Mouse (Mus musculus) myocyte (in vitro differentiated cells): Measurements from ENCODE around the gene Bcl2l11.

Experiments
- CEBPB ChIP-seq: IDR thresholded peaks from 2 replicates; pipeline ENCODE4 v1.6.1; 2011; ENCODE audit warnings: mild to moderate bottlenecking, moderate library complexity; ENCODE audit not compliant: poor library complexity, insufficient read depth, severe bottlenecking
- E2F4 ChIP-seq: IDR thresholded peaks from one replicate; pipeline ENCODE4 v1.6.1; 2011; ENCODE audit warnings: mild to moderate bottlenecking, control low read depth, moderate library complexity; ENCODE audit not compliant: insufficient read depth
- MAX ChIP-seq: IDR thresholded peaks from one replicate; pipeline ENCODE4 v1.6.1; 2011; ENCODE audit warnings: low read depth, mild to moderate bottlenecking, control low read depth
- MYOD1 ChIP-seq, 3 experiments: IDR thresholded peaks; one replicate each; pipeline ENCODE4 v1.6.1; 2011; ENCODE audit warnings: control low read depth in 2 of 3, low read depth in 2 of 3, mild to moderate bottlenecking in 2 of 3, moderate library complexity in 1 of 3; ENCODE audit not compliant: insufficient read length in 2 of 3, control insufficient read depth in 1 of 3
- MYOG ChIP-seq, 3 experiments: IDR thresholded peaks; one replicate each; pipeline ENCODE4 v1.6.1; 2011; ENCODE audit warnings: control low read depth in 2 of 3, low read depth in 2 of 3, mild to moderate bottlenecking in 2 of 3; ENCODE audit not compliant: insufficient read length in 2 of 3, control insufficient read depth in 1 of 3, insufficient read depth in 1 of 3
- POLR2A ChIP-seq: IDR thresholded peaks from one replicate; pipeline ENCODE4 v1.6.1; 2011; ENCODE audit warnings: low read depth, mild to moderate bottlenecking, control low read depth, moderate library complexity; ENCODE audit not compliant: insufficient read length
- POLR2AphosphoS2 ChIP-seq: IDR thresholded peaks from one replicate; pipeline ENCODE4 v1.6.1; 2011; ENCODE audit warnings: low read depth, control low read depth; ENCODE audit not compliant: insufficient read length
- REST ChIP-seq: IDR thresholded peaks from one replicate; pipeline ENCODE4 v1.6.1; 2011; ENCODE audit warnings: mild to moderate bottlenecking, control low read depth, moderate library complexity; ENCODE audit not compliant: insufficient read depth, insufficient read length
- TCF12 ChIP-seq: IDR thresholded peaks from one replicate; pipeline ENCODE4 v1.6.1; 2011; ENCODE audit warnings: mild to moderate bottlenecking, control low read depth; ENCODE audit not compliant: poor library complexity, insufficient read depth, severe bottlenecking
- TCF3 ChIP-seq: IDR thresholded peaks from one replicate; pipeline ENCODE4 v1.6.1; 2011; ENCODE audit warnings: low read depth, control low read depth; ENCODE audit not compliant: insufficient read length
- USF1 ChIP-seq: IDR thresholded peaks from one replicate; pipeline ENCODE4 v1.6.1; 2011; ENCODE audit warnings: low read depth, mild to moderate bottlenecking, control low read depth, moderate library complexity

DNA sequence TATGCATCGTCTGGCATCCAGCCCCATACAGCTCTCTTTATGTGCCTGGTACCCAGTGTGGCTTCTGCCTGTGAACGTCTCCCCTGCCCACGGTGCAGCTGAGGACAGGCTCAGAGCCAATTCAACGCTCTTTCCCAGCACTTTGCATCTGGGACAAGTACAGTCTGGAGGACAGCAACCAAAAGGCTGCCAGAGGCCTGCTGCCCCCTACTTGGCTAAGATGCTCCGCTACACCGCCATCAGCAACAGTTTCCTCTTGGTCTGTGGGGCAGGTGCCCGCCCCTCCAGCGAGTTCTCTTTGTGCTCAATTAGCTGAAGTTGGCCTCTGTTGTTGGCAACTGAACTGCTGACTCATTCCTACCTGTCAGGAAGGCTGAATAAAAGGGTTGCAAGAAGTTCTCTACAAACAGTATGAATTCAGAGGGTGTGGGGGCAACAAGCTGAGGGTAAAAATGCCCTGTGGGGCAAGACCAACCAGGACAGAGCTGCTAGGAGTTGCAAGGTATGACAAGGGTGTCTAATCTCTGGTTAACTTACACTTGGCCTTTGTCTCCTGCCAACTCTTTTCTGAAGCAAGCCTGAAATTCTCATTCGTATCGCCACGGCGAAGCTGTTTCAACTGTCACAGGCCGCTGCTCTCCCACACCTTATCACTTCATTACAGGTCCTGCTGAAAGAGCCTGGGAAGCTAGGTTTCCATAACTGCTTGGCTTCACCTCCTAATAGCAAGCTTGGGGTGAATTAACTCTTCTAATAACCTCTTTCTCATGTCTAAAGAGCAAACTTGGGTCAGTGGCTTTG lies 41.0 kb downstream of the Bcl2l11 start:
- TF ChIP-seq USF1 (no peak), POLR2AphosphoS2 (no peak), POLR2A (no peak), MYOG (IDR thresholded peaks at IDR 0.05; ENCODE audit: control insufficient read depth in 1 of 3, insufficient read depth in 1 of 3, insufficient read length in 2 of 3, low read depth in 2 of 3) (no peak), MAX (no peak), CEBPB (no peak), TCF12 (no peak), TCF3 (no peak), E2F4 (no peak), MYOD1 (IDR thresholded peaks at IDR 0.05; ENCODE audit: control insufficient read depth in 1 of 3, insufficient read length in 2 of 3, low read depth in 2 of 3) (no peak), REST (no peak)
